Mouse (Mus musculus): ENCODE measurements around the gene Bnc2. TPM values are rescaled to one million over a fixed set of nuclear protein-coding genes. Genes with fewer than 3 reads are reported as not detected.

Bnc2 gene
- polyA plus RNA-seq, 1 experiment from 2014 or later = 8.1 TPM

GRCm38 (mm10) chr4:84388991-84389390 is 286.1 kb downstream of the Bnc2 start:
- 0 out of 2 replicates have a peak, but pooled peaks cover 6% of the 10 kb centered on the region for H3K4me1 ChIP-seq (ENCODE audit: insufficient read depth, low read length)
- 87% methylated on average over 5 of the region's 5 CpGs for WGBS
- no peak overlapping the region for H3K4me2 ChIP-seq (replicated peaks; ENCODE audit: low read depth, low read length)
- no peak overlapping the region for H3K9ac ChIP-seq (replicated peaks; ENCODE audit: low read length)
- no peak for ATAC-seq (ENCODE audit: low FRiP score, low TSS enrichment)
- H3K27ac ChIP-seq (ENCODE audit: low read length) = no peak overlapping the region
- H3K36me3 ChIP-seq (ENCODE audit: insufficient read depth, low read length) = no peaks in the 10 kb centered on the region
- no peaks in the 10 kb centered on the region for H3K27me3 ChIP-seq (ENCODE audit: insufficient read depth, low read length)
- no peak overlapping the region for H3K4me3 ChIP-seq (ENCODE audit: low read length)
- H3K9me3 ChIP-seq (ENCODE audit: low read length) = no peaks in the 10 kb centered on the region

- Histone ChIP-seq H3K4me1 (ENCODE audit: insufficient read depth, low read length) (no peaks in the 10 kb centered on the region), H3K4me2 (replicated peaks; ENCODE audit: low read depth, low read length) (no peak overlapping the region), H3K27me3 (ENCODE audit: insufficient read depth, low read length) (no peaks in the 10 kb centered on the region), H3K27ac (ENCODE audit: low read length) (no peak overlapping the region), H3K4me3 (ENCODE audit: low read length) (no peak overlapping the region), H3K36me3 (ENCODE audit: insufficient read depth, low read length) (no peaks in the 10 kb centered on the region), H3K9ac (replicated peaks; ENCODE audit: low read length) (no peak overlapping the region), H3K9me3 (ENCODE audit: low read length) (no peaks in the 10 kb centered on the region)
- no peak for ATAC-seq (ENCODE audit: low FRiP score, low TSS enrichment)
- 87% methylated on average over 1 of the region's 1 CpGs for WGBS
Measured at GRCm38 (mm10) chr4:84385156-84385555, 289.9 kb downstream of the Bnc2 start.

GRCm38 (mm10) chr4:84379289-84379688 is 295.8 kb downstream of the Bnc2 start:
- H3K4me1 ChIP-seq (ENCODE audit: insufficient read depth, low read length) = no peaks in the 10 kb centered on the region
- no peak overlapping the region for H3K27ac ChIP-seq (ENCODE audit: low read length)
- no peaks in the 10 kb centered on the region for H3K36me3 ChIP-seq (ENCODE audit: insufficient read depth, low read length)
- no peak overlapping the region for H3K4me3 ChIP-seq (ENCODE audit: low read length)
- 50% methylated on average over 6 of the region's 6 CpGs for whole genome bisulfite sequencing
- H3K9ac ChIP-seq (replicated peaks; ENCODE audit: low read length) = no peak overlapping the region
- no peaks in the 10 kb centered on the region for H3K27me3 ChIP-seq (ENCODE audit: insufficient read depth, low read length)
- H3K9me3 ChIP-seq (ENCODE audit: low read length) = no peaks in the 10 kb centered on the region
- H3K4me2 ChIP-seq (replicated peaks; ENCODE audit: low read depth, low read length) = no peak overlapping the region
- no peak for ATAC-seq (ENCODE audit: low FRiP score, low TSS enrichment)

GRCm38 (mm10) chr4:84377513-84377912 is 297.6 kb downstream of the Bnc2 start:
- no peaks in the 10 kb centered on the region for H3K36me3 ChIP-seq (ENCODE audit: insufficient read depth, low read length)
- H3K4me2 ChIP-seq (replicated peaks; ENCODE audit: low read depth, low read length) = no peak overlapping the region
- H3K27ac ChIP-seq (ENCODE audit: low read length) = no peak overlapping the region
- ATAC-seq (ENCODE audit: low FRiP score, low TSS enrichment) = no peak
- no peaks in the 10 kb centered on the region for H3K4me1 ChIP-seq (ENCODE audit: insufficient read depth, low read length)
- H3K9ac ChIP-seq (replicated peaks; ENCODE audit: low read length) = no peak overlapping the region
- 83% methylated on average over 5 of the region's 5 CpGs for WGBS
- no peak overlapping the region for H3K4me3 ChIP-seq (ENCODE audit: low read length)
- no peaks in the 10 kb centered on the region for H3K27me3 ChIP-seq (ENCODE audit: insufficient read depth, low read length)
- H3K9me3 ChIP-seq (ENCODE audit: low read length) = no peaks in the 10 kb centered on the region

GRCm38 (mm10) chr4:84362337-84362823 is 312.7 kb downstream of the Bnc2 start:
- H3K27ac ChIP-seq (ENCODE audit: low read length) = no peak overlapping the region
- H3K4me1 ChIP-seq (ENCODE audit: insufficient read depth, low read length) = peaks cover 6% of the 10 kb centered on the region; the same call in 1 of the 2 replicates
- 47% methylated on average over 8 of the region's 8 CpGs for WGBS
- H3K4me3 ChIP-seq (ENCODE audit: low read length) = no peak overlapping the region
- H3K27me3 ChIP-seq (ENCODE audit: insufficient read depth, low read length) = no peaks in the 10 kb centered on the region
- no peak for ATAC-seq (ENCODE audit: low FRiP score, low TSS enrichment)
- no peak overlapping the region for H3K4me2 ChIP-seq (replicated peaks; ENCODE audit: low read depth, low read length)
- H3K9ac ChIP-seq (replicated peaks; ENCODE audit: low read length) = no peak overlapping the region
- no peaks in the 10 kb centered on the region for H3K9me3 ChIP-seq (ENCODE audit: low read length)
- H3K36me3 ChIP-seq (ENCODE audit: insufficient read depth, low read length) = no peaks in the 10 kb centered on the region

- Histone ChIP-seq H3K9ac (replicated peaks; ENCODE audit: low read length) (no peak overlapping the region), H3K4me3 (ENCODE audit: low read length) (no peak overlapping the region), H3K27ac (ENCODE audit: low read length) (no peak overlapping the region), H3K36me3 (ENCODE audit: insufficient read depth, low read length) (no peaks in the 10 kb centered on the region), H3K9me3 (ENCODE audit: low read length) (no peaks in the 10 kb centered on the region), H3K4me1 (ENCODE audit: insufficient read depth, low read length) (peaks cover 11% of the 10 kb centered on the region; the same call in 1 of the 2 replicates), H3K27me3 (ENCODE audit: insufficient read depth, low read length) (no peaks in the 10 kb centered on the region), H3K4me2 (replicated peaks; ENCODE audit: low read depth, low read length) (no peak overlapping the region)
- 67% methylated on average over 5 of the region's 5 CpGs for WGBS
- no peak for ATAC-seq (ENCODE audit: low FRiP score, low TSS enrichment)
Measured at GRCm38 (mm10) chr4:84361165-84361564, 313.9 kb downstream of the Bnc2 start.

GRCm38 (mm10) chr4:84359996-84360395 is 315.1 kb downstream of the Bnc2 start:
- H3K27me3 ChIP-seq (ENCODE audit: insufficient read depth, low read length) = no peaks in the 10 kb centered on the region
- ATAC-seq (ENCODE audit: low FRiP score, low TSS enrichment) = no peak

GRCm38 (mm10) chr4:84358204-84358603 is 316.9 kb downstream of the Bnc2 start:
- 95% methylated on average over 2 of the region's 2 CpGs for WGBS
- H3K27me3 ChIP-seq (ENCODE audit: insufficient read depth, low read length) = no peaks in the 10 kb centered on the region
- H3K27ac ChIP-seq (ENCODE audit: low read length) = no peak overlapping the region
- H3K4me1 ChIP-seq (ENCODE audit: insufficient read depth, low read length) = peaks cover 12% of the 10 kb centered on the region; the same call in 1 of the 2 replicates
- H3K9ac ChIP-seq (replicated peaks; ENCODE audit: low read length) = no peak overlapping the region
- no peak overlapping the region for H3K4me2 ChIP-seq (replicated peaks; ENCODE audit: low read depth, low read length)
- no peak for ATAC-seq (ENCODE audit: low FRiP score, low TSS enrichment)
- H3K36me3 ChIP-seq (ENCODE audit: insufficient read depth, low read length) = no peaks in the 10 kb centered on the region
- no peak overlapping the region for H3K4me3 ChIP-seq (ENCODE audit: low read length)
- H3K9me3 ChIP-seq (ENCODE audit: low read length) = no peaks in the 10 kb centered on the region

More at GRCm38 (mm10) chr4:84359996-84360395, 315.1 kb downstream of the Bnc2 start:
- Histone ChIP-seq H3K27ac (ENCODE audit: low read length) (no peak overlapping the region), H3K4me2 (replicated peaks; ENCODE audit: low read depth, low read length) (no peak overlapping the region), H3K4me1 (ENCODE audit: insufficient read depth, low read length) (peaks cover 12% of the 10 kb centered on the region; the same call in 1 of the 2 replicates), H3K9me3 (ENCODE audit: low read length) (no peaks in the 10 kb centered on the region), H3K4me3 (ENCODE audit: low read length) (no peak overlapping the region), H3K9ac (replicated peaks; ENCODE audit: low read length) (no peak overlapping the region), H3K36me3 (ENCODE audit: insufficient read depth, low read length) (no peaks in the 10 kb centered on the region)
- WGBS = 92% methylated on average over 2 of the region's 2 CpGs

GRCm38 (mm10) chr4:84357382-84357781 is 317.7 kb downstream of the Bnc2 start:
- Histone ChIP-seq H3K4me3 (ENCODE audit: low read length) (no peak overlapping the region), H3K27ac (ENCODE audit: low read length) (no peak overlapping the region), H3K4me1 (ENCODE audit: insufficient read depth, low read length) (peaks cover 16% of the 10 kb centered on the region; the same call in 1 of the 2 replicates), H3K36me3 (ENCODE audit: insufficient read depth, low read length) (no peaks in the 10 kb centered on the region), H3K27me3 (ENCODE audit: insufficient read depth, low read length) (no peaks in the 10 kb centered on the region), H3K4me2 (replicated peaks; ENCODE audit: low read depth, low read length) (no peak overlapping the region), H3K9ac (replicated peaks; ENCODE audit: low read length) (no peak overlapping the region), H3K9me3 (ENCODE audit: low read length) (no peaks in the 10 kb centered on the region)
- ATAC-seq (ENCODE audit: low FRiP score, low TSS enrichment) = no peak
- WGBS = 77% methylated on average over 1 of the region's 1 CpGs

GRCm38 (mm10) chr4:84356468-84357153 is 318.5 kb downstream of the Bnc2 start:
- no peaks in the 10 kb centered on the region for H3K9me3 ChIP-seq (ENCODE audit: low read length)
- H3K27me3 ChIP-seq (ENCODE audit: insufficient read depth, low read length) = no peaks in the 10 kb centered on the region
- H3K4me2 ChIP-seq (replicated peaks; ENCODE audit: low read depth, low read length) = no peak overlapping the region
- no peak for ATAC-seq (ENCODE audit: low FRiP score, low TSS enrichment)
- no peak overlapping the region for H3K4me3 ChIP-seq (ENCODE audit: low read length)
- peaks cover 13% of the 10 kb centered on the region; the same call in 1 of the 2 replicates for H3K4me1 ChIP-seq (ENCODE audit: insufficient read depth, low read length)
- WGBS = 39% methylated on average over 8 of the region's 8 CpGs
- H3K36me3 ChIP-seq (ENCODE audit: insufficient read depth, low read length) = no peaks in the 10 kb centered on the region
- no peak overlapping the region for H3K27ac ChIP-seq (ENCODE audit: low read length)
- no peak overlapping the region for H3K9ac ChIP-seq (replicated peaks; ENCODE audit: low read length)
